Mouse (Mus musculus) testis, adult 2 months (tissue): ENCODE data around the gene Stx7. TPM values are rescaled to one million over a fixed set of nuclear protein-coding genes. Genes with fewer than 3 reads are reported as not detected.

Source experiments
- H3K27ac ChIP-seq: fragments of 200-500 bp; 2 replicates; pipeline ENCODE4 v1.5.1; 2012; ENCODE audit warnings: low read depth, low read length; ENCODE audit not compliant: control insufficient read depth, insufficient read depth
- H3K27me3 ChIP-seq: fragments of 200-500 bp; 2 replicates; pipeline ENCODE4 v1.6.1; 2012; ENCODE audit warnings: mild to moderate bottlenecking, low read length, moderate library complexity; ENCODE audit not compliant: control insufficient read depth, insufficient read depth
- H3K36me3 ChIP-seq: fragments of 200-500 bp; 2 replicates; pipeline ENCODE4 v1.6.1; 2012; ENCODE audit warnings: mild to moderate bottlenecking, low read length; ENCODE audit not compliant: control insufficient read depth, insufficient read depth
- H3K4me1 ChIP-seq: fragments of 200-500 bp; 2 replicates; pipeline ENCODE4 v1.6.1; 2012; ENCODE audit warnings: low read length; ENCODE audit not compliant: control insufficient read depth, insufficient read depth
- H3K4me3 ChIP-seq: fragments of 200-500 bp; 2 replicates; pipeline ENCODE4 v1.5.1; 2012; ENCODE audit warnings: low read depth, mild to moderate bottlenecking, low read length, moderate library complexity, mixed read lengths; ENCODE audit not compliant: control insufficient read depth
- CTCF ChIP-seq: fragments of 200-500 bp; IDR thresholded peaks from 2 replicates; pipeline ENCODE4 v1.5.1; 2012; ENCODE audit warnings: low read depth, mild to moderate bottlenecking, inconsistent platforms, low read length, moderate library complexity; ENCODE audit not compliant: control insufficient read depth, insufficient read depth, insufficient replicate concordance
- POLR2A ChIP-seq: fragments of 200-500 bp; IDR thresholded peaks from 2 replicates; pipeline ENCODE4 v1.6.1; 2012; ENCODE audit warnings: low read depth, mild to moderate bottlenecking, inconsistent platforms, low read length, moderate library complexity; ENCODE audit not compliant: control insufficient read depth
- polyA plus RNA-seq: library from polyadenylated mRNA; depleted of rRNA; stranded (reverse); fragments of >200 nt; gene quantifications from 2 replicates; pipeline ENCODE4 v1.2.3, GENCODE M21; 2012

Stx7 gene
- polyA plus RNA-seq, 1 experiment = 9.8 TPM

- TF ChIP-seq POLR2A = no peak
- TF ChIP-seq CTCF = no peak
- Histone ChIP-seq H3K27ac (peak overlapping the region; percentile 8; the same call in 1 of the 2 replicates), H3K36me3 (no peaks in the 10 kb centered on the region), H3K4me1 (0 out of 2 replicates have a peak, but pooled peaks cover 2% of the 10 kb centered on the region), H3K27me3 (no peaks in the 10 kb centered on the region), H3K4me3 (no peak overlapping the region)
Measured at GRCm38 (mm10) chr10:24158470-24159254, 9.6 kb downstream of the Stx7 start.

- no peak for TF ChIP-seq CTCF
- Histone ChIP-seq H3K4me3 (no peak overlapping the region), H3K27me3 (no peaks in the 10 kb centered on the region), H3K27ac (no peak overlapping the region), H3K4me1 (0 out of 2 replicates have a peak, but pooled peaks cover 2% of the 10 kb centered on the region), H3K36me3 (no peaks in the 10 kb centered on the region)
Measured at GRCm38 (mm10) chr10:24159575-24159974, 10.5 kb downstream of the Stx7 start.

DNA sequence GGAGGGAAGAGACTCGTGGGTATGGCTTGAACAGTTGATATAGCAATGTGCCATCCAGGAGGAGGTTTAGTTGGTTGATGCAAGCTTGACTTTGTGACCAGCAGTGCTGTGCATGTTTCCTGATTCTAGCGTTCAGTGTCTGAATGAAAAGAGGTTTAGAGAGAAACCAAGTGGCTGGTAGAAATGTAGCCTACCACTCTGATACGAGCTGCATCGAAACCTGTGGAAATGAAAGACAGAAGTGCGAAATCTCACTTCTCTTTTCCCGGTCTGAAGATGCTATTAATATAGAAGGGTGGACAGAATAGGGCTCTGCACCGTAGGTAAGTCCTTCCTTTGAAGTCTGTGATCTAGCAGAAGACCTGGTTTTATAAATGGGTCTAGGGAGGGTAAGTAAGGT is 11.2 kb downstream of the Stx7 start:
- H3K27ac ChIP-seq = no peak overlapping the region
- no peaks in the 10 kb centered on the region for H3K36me3 ChIP-seq
- no peaks in the 10 kb centered on the region for H3K27me3 ChIP-seq
- TF ChIP-seq CTCF = no peak
- no peak for TF ChIP-seq POLR2A
- H3K4me3 ChIP-seq = no peak overlapping the region
- H3K4me1 ChIP-seq = 0 out of 2 replicates have a peak, but pooled peaks cover 2% of the 10 kb centered on the region

DNA sequence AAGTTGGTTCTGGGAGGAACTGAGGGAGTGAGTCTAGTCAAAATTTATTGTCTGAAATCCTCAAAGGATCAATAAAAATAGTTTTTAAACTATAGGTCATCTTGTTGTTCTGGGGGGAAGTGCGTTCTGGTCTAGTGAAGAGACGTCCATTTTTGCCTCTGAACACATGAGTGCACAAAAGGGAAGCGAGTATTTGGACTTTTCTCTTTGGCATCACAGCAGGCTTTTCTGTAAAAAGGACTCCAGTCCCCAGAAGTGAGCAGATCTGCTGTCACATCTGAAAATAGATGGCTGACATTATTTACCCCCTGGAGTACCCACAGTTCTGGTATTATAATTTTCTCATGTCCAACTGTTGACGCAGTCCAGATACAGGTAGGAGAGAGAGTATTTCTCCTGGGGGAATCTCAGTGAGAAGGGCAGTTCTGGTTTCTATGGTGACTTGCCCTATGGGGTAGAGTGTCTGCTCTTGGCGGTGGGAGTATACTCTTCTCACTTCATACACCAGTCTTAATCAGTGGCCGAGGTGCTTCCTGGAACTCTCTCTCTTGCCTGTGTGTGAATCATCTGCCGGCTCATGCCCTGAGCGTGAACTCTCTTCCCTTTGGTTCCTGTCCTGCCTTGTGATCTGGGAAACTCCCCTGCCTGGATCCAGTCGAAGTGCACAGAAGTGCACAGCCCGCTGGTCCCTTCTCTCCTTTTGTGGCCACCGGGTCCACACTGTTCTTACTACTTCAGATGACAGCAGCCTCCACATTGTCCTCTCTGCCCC is 15.2 kb downstream of the Stx7 start:
- TF ChIP-seq POLR2A = no peak
- TF ChIP-seq CTCF = no peak

DNA sequence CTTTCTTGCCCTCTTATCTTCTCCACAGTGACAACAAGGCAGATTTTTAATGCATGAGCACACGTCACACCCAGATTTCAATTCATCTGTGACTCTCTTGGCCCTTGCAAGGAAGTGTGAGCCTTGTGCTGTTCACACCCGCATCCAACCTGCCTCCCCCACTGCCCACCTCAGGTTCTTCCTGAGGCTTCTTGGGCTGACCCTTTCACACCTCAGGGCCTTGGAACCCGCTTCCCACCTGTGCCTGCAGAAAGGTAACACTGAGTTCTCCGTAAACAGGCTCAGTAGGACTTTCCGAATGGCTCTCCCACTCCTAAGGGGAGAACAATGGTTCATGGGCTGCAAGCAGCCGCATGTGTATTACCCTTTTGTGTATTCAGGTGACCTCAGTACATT is 15.8 kb downstream of the Stx7 start:
- H3K36me3 ChIP-seq = no peaks in the 10 kb centered on the region
- H3K4me3 ChIP-seq = no peak overlapping the region
- no peak overlapping the region for H3K27ac ChIP-seq
- no peaks in the 10 kb centered on the region for H3K27me3 ChIP-seq
- no peak for TF ChIP-seq POLR2A
- no peak for TF ChIP-seq CTCF
- H3K4me1 ChIP-seq = no peaks in the 10 kb centered on the region; the same call in 1 of the 2 replicates

More for the DNA sequence above, 15.2 kb downstream of the Stx7 start:
- no peaks in the 10 kb centered on the region for H3K27me3 ChIP-seq
- no peaks in the 10 kb centered on the region; the same call in 1 of the 2 replicates for H3K4me1 ChIP-seq
- no peaks in the 10 kb centered on the region for H3K36me3 ChIP-seq
- no peak overlapping the region; the same call in 1 of the 2 replicates for H3K27ac ChIP-seq
- no peak overlapping the region for H3K4me3 ChIP-seq

- Histone ChIP-seq H3K4me1 (no peaks in the 10 kb centered on the region; the same call in 1 of the 2 replicates), H3K36me3 (no peaks in the 10 kb centered on the region), H3K27ac (no peak overlapping the region), H3K27me3 (no peaks in the 10 kb centered on the region), H3K4me3 (no peak overlapping the region)
- TF ChIP-seq CTCF = no peak
- no peak for TF ChIP-seq POLR2A
Measured at GRCm38 (mm10) chr10:24165526-24166055, 16.5 kb downstream of the Stx7 start.
